Mouse (Mus musculus) C2C12 (cell line): Measurements from ENCODE around the gene Dram2.

ENCODE experiments used
- CTCF ChIP-seq: IDR thresholded peaks from one replicate; pipeline ENCODE4 v1.5.1; 2011; ENCODE audit not compliant: control insufficient read depth, insufficient read depth, insufficient read length
- MYOD1 ChIP-seq: IDR thresholded peaks from one replicate; pipeline ENCODE4 v1.6.1; 2011; ENCODE audit warnings: low read depth; ENCODE audit not compliant: control insufficient read depth, insufficient read length

- no peak for TF ChIP-seq CTCF
- TF ChIP-seq MYOD1 = no peak
These were observed at the start of gene Dram2, which contains the start of gene Cept1 for GRCm38 (mm10) chr3:106547171-106547923.
